Mouse (Mus musculus): Measurements from ENCODE around the gene Pex10.

Pex10 gene

DNA sequence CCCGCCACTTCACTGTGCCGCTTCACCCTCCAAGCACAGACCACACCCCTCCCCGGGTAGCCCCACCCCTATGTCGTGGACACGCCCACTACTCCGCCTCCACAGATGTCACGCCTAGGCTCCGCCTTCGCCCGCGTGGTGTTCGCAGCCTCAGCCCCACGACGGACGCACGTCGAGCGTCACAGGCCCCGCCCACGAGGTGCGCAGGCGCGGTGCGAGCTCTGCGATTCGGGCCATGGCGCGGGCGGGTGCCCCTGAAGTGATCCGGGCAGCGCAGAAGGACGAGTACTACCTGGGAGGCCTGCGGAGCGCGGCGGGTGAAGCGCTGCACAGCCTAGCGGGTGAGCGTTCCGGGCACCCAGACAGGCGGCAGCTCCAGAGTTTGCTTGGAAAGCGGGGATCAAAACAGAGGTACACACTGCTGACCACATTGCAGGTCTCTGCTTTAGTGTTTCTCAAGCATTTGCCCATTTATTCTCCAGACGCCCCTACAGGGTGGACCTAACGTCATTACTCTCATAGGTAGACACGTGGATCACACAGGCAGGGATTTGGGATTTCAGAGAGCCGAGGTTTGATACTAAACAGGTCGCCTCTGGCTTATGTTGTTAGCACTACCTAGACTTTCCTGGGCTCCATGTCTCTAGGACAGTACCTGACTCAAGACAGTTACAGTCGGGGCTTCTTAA is at the start of gene Pex10:
Gene Pex10, plus strand, starts transcription at position 183 of the 689 bp plus-strand sequence.
- peak; percentile 97 for DNase-seq

DNA sequence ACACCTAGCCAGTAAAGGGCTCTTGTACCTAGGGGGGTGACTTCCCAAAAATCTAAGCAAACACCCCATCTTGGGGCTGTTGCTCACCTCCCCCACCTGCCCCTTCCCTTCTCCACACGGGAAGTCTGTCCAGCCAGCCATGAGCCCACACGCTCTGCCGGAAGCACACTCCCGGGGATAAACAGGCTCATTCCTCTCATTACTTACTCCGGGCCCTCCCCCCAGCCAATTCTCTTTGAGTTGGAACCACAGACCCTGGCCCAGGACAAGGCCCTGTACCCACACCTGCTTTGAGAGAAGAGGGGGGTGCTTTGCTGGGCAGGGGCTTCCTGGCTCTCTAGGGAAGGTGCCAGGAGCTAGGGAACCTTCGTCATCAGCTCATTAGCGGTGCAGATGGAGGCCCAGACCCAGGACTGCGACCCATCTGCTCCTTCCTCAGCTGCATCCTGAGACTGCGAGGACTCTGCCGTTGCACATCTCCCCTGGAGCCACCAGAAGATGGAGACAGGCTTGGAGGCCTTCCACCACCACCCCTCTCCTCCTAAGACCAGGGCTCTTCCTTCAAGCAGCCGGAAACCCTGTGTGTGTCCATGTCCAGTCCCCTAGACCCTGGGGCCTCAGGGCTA is 49.5 kb upstream of the Pex10 start:
- DNase-seq, result no peak

DNA sequence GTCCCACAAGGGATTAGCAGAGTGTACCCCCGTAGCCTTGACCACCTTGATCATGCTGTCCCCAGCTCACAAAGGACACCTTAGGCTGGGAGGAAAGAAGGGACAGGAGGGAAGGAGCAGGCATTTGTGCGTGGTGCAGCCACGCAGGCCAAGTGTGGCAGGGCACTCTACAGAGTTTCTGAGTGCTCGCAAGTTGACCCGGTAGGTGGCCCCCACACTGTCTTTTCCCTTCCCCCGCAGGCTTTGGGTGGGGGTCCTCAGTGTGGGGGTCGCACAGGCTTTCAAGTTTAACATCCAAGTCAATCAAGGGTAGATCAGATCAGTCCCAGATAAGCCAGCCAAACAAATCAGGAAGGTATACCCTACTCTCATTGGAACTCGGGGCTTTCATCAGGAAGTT is 48.8 kb upstream of the Pex10 start:
- no peak for DNase-seq

DNA sequence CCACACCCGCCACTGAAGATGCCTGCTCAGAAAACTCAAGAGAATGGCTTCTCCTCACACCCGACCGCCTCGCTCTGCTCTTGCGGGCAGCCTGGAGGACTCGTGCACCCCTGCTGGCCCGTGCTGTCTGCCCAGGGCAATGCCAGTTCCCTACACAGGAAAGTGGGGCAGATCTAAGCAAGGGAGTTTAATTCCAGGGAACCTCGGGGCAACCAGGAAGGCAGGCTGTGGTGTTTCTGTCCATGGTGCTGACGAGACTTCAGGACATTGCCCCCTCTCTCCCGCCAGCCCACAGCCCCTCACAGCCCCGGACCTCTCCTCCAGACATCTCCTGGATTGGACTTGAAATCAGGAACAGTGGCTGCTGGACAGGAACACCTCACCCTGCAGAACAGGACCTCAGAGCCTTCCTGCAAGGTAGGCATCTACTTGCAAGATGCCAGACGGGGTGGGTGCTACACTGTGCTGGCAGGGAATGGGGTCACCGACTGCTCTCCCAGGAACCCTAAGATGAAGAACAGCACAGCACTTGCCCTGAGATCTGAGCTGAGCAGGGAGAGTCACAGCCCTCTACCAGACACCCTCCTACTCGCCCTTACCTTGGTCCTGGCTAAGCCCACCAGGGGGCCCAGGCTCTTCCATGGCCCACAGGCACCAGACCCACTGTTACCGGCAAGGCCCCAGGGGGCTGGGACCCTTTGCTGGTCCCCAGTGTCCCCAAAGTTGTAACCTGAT is 48.0 kb upstream of the Pex10 start:
- DNase-seq, result peak; percentile 55

DNA sequence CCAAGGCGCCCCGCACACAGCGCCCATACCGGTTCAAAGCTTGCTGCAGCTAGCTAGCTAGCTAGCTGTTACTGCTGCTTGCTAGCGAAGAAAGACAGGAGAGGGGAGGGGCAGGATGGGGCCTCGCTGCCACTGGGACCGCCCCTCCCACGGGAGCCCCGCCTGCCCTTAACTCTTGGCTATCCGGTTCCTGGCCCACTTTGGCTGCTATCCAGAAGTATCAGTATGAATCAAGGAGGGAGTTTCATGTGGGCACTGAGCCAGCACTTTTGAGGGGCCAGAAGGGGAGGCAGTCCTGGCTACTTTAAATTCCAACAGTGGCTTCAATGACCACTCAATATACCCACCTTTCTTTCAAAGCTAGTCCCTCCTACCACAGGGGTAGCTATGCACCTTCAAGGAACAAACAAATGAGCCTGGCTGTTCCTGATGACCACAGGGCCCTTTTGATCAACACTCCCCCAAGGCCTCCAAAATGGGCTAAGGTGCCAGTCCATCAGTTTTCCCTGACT is 47.4 kb upstream of the Pex10 start:
- peak; percentile 61 for DNase-seq

DNA sequence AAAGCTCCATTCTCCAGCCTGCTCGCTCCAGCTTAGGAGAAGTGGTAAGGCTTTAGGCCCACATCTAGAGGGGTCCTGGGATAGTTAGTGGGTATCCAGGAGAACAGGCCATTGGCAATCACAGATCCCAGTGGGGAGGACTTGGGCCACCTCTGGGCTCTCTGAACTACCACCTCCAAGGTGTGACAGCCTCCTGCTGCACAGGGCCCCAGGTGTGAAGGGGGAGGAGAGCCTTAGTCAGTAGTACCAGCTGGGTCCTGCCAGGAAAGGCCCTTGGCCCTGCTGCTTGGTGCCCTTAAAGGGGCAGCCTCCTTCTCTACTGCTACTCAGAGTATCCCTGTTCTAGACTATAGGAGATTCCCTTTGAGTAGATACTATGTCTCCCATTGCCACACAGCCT is 46.7 kb upstream of the Pex10 start:
- DNase-seq, result no peak

DNA sequence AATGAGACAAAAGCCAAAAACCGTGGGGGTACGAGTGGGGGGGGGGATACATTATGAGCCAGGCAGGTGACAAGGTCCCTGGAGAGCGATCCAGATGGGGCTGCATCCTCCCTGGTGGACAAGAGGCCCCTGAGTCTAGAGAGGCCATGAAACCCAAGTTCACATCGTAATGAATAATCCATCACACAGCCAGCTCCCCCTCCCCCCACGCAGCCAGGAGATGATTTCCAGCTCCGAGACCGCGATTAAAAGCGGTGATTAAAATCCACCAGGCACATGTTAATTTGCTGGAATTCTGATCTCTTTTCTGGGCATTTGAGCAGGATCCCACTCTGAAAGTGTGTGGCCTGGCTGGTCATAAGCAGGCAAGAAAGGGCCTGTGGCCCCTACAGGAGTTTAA is 46.0 kb upstream of the Pex10 start:
- no peak for DNase-seq

DNA sequence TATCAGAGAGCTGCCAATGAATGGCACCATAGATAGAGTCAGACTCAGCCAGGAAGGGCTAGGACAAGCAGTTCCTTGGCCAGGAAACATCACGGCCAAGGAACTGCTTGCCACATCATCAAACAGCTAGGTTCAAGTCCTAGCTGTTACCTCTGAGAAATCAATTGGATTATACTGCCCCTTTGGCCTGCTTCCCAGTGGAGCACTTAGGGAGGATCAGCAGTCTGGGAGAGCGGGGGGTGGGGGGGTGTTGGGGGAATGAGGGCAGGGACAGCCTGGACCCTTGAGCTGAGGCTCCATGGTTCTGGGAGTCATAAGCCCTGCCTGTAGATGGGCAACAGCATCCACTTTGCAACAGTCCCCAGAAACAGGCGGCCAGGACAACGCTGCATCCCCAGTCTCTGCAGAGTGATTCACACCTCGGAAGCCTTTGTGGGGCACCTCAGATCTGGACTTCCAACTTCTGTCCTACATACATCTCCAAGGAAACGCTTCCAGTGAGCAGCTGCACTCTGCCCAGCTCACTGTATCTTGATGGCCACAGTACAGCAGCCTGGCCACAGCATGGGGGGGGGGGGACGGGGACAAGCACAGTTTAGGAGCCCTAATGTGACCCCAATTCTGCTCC is 44.5 kb upstream of the Pex10 start:
- DNase-seq, result no peak

DNA sequence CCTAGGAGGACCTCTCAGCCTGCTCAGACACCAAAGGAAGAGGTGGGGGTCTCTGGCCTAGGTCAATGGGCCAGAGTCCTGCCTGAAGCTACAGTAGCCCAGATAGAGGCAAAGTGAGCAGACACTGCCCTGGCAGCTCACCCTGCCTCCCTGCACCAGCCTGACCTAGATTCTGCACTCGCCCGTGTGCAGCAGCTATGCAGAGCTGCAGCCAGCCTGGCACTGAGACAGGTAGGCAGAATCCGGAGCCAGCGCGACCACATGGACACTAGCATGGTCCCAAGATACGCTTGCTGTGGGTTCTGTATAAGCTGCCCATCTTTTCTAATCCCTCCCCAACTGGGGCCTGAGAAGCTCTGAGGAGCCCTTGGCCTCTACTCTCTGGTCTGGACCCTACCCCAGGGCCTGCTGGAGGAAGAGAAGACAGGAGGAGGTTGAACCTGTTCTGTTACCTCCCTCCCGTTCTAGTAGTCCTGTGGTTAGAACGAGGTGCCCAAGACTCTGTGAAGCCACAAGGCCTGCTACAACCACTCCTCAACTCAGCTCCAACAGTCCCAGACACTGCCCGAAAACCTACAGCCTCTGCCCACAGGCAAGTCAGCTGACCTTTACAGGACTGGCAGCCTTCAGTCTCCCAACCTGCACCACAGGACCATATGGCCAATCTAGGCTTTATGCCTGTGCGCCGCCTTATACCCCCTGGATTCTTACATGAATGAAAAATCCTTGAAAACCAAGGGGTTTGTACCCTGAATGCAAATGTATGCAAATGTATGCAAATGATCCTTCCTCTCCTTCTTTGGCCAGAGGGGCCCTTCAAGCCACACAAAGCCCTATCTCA is 42.4 kb upstream of the Pex10 start:
- DNase-seq, result no peak

DNA sequence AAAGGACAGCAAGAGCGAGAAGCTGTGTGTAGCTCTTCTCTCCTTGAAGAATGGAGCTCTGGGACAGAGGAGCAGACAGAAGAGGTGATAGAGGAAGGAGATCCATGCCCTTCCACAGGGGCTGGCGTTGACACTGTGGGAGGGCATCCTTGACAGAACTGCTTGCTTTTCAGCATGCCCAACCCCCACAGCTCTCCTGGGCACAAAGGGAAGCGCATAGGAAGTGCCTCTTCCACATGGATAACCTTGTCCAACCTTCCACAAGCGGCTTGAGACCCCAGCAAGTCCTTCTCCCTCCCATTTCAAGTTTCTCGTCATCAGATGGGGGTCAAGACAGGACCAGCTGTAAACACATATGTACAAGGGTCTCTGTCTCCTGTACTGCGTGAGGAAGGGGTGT is 33.7 kb upstream of the Pex10 start:
- DNase-seq, result no peak

DNA sequence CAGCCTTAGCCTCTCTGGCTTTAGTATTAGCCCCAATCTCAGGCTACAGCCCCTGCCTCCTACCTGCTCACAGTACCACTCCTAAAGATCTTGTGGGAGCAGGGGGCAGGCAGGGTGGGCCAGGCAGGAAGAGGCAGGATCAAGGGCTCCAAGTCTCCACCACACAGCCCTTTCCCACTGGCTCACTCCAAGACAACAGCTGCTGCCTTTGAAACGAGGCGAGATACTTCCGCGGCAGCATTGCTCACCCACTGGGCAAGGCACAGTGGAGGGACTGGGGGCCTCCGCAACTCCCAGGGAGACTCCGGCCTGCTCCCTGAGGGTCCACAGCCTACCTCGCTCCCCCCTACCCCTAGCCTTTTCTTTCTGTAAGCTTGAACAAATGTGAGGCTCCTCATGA is 32.6 kb upstream of the Pex10 start:
- DNase-seq, result no peak

DNA sequence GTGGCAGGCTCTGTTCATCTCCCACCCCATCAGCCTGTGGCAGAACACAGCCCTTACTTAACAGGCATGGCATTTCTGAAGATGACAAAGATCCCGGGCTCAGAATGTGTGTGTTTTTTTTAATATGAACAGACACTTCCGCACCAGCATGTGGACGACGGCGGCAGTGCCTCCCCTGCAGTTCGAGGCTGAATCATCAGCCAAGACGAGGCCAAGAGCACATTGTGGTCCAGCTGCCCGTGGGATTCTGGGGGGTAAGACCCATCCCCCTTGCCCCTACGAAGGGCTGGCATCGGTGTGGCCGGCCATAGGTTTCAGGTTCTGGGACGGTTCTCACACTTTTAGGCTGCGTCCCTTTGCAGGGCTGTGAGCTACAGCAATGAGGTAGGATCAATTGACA is 32.0 kb upstream of the Pex10 start:
- no peak for DNase-seq

DNA sequence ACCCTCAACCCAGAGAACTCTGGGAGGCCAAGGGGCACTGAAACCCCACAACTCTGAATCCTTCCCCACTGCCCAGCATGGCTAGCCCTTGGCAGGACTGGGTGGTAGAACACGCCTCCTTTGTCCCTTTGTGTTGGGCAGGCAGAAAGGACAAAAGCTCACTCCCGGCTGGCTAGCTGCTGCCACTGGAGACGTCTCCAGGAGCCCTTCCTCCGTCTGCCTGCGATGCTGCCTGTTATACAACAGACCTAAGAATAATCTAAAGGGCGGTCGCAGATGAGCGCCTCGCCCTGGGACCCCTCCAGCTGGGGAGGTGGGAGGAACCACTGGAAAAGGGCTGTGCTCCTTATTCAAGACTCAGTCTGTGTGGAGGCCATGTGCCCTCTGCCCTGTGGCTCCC is 26.6 kb upstream of the Pex10 start:
- no peak for DNase-seq

DNA sequence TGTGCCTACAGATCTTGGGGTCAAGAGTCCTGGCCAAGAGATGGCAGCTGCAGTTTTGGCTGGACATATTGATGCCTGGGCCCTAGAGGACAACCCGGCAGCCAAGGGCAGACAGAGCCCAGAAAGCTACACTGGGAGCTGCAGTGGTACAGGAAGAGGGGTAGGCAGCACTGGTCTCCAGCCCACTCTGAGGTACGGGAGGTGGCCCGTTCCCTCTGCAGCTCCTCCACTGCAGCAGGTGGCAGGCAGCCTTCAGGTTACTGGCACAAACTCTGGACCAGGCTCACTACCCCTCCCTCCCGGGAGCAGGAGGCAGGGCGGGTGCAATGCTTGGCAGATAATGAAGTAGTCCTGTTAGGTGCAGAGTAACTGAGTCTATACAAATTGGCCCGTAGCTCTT is 26.1 kb upstream of the Pex10 start:
- DNase-seq, result no peak

DNA sequence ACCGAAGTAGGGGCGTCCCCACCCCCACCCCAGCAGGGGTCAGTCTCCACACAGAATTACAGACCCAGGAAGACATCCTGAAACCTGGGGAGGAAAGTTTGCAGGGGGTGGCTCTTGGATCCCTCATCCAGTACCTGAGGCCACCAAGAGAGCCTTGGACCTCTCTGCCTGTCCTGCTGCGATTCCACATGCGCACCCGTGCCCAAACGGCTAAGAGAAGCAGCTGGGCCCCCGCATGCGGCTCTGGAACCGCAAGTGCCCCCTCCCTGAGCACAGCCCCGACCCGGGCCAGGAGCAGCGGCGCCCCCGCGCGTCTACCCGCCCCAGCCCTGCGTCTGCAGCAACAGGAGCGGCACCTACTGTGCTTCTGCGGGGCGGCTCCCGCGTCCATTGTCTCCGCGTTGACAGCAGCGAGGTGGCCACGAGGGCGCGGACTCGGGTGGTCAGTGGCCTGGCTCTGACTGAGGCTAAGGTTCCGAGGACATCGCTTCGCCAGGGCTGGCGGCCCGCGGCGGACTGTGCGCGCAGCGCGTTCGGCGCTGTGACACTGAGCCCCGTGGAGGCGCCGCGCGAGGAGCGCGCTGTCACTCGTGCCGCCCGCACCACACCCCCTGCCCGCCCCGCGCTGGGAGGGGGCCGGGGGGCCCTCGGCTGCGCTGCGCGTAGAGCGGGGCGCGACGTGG is 24.1 kb upstream of the Pex10 start:
- no peak for DNase-seq

DNA sequence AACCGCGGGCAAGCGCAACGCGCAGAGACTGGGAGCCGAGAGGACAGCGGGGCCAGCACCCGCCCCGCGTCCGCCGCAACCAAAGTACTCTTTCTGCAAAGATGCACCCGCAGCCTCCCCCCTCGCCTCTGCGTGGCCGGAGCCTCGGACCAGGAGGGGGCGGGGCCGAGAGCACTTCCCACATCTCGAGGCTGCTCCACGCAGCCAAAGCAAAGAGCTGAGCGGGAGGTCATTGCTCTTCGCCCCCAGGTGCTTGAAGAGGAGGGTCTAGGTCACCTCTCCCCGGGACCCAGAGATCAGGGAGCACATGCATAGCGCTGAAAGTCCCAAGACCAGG is 23.6 kb upstream of the Pex10 start:
- DNase-seq, result no peak

DNA sequence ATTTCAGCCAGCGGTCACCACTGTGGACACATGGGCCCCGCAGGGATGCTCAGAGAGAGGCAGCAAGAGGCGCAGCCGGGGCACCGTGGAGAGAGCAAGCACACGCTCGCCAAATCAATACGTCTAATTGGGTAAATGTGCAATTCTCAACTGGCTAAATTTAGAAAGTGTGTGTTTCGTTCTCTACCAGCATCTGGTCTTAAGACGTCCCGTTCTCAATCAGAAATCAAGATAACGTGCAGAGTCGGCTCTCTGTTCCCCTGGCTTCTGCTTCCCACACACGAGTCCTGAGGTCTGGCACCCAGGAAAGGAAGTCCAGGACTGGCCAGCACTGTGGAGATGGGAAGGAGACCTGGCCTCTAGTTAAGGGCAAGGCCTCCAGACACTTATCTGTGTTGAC is 20.2 kb upstream of the Pex10 start:
- no peak for DNase-seq

DNA sequence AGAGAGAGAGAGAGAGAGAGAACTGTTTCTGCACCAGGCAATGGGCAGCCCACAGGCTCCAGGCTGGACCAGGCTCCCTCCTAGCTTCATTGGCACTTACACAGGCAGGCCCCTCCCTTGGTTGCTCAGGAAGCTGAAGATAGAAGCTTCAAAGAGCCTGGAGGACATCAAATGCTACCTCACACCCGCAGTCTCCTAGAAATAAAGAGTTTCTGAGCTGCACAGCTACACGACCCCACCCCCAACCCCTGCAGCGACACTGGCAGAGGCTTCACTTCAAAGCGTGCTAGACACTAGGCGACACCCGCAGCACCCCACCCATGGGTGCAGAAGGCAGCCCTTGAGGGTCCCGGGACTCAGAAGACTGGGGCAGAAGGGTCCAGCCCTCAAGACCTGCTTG is 16.7 kb upstream of the Pex10 start:
- no peak for DNase-seq

DNA sequence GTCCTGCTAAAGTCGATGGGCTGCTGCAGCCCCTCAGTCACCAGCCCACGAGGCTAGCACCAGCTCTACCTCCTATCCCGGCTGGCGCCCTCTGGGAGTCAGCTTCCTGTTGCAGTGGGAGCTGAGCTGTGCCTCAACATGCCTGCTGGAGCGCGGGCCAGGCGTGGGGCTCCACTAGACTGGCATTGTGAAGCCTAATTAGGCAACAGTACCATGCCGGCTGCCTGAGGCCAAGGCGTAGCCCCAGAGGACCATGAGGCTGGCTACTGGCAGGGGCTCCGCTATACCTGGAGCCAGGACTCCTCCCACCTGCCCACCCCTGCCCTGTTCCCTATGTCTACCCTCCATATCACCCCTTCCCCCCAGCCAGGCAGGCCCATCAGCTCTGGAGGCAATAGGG is 10.1 kb upstream of the Pex10 start, which contains the start of gene Plch2:
Gene Plch2, minus strand, starts transcription at position 61 of the 400 bp plus-strand sequence.
- no peak for DNase-seq

DNA sequence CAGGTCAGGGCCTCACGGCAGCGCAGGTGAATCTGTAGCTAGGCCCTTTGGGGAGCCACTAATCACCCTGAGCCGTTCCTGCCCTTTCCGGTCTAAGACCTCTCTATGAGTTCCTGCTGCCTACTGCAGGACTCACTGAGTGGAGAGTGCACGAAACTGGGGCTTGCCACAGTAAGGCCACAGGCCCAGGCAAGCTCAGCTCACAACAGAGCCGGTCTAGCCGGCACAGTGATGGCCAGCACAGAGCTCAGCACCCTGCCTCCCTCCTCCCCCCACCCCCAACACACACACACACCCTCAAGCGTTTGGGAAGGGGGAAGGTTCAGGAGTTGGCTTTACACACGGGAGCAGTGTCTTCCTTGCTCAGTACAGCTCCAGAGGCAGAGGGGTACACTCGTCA is 8.5 kb upstream of the Pex10 start:
- DNase-seq, result no peak

DNA sequence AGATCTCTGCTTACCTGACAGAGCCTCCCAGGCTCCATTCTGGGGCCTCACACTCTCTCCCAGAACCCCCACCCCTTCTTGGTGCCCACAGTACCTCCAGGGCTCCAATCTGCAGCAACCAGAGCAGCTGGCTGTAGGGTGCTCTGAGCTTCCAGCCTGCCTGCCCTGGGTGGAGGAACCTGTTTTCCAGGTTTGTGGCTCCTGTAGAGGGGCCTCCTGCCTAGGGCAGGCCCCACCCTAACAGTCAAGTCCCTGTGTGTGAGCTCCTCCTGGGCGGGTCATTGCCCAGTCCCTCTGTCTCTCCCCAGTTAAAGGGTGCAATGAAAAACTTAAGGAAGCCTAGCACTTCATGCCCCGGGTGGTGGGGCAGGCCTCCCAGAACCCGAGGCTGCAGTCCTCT is 2.9 kb upstream of the Pex10 start:
- DNase-seq, result peak; percentile 53

DNA sequence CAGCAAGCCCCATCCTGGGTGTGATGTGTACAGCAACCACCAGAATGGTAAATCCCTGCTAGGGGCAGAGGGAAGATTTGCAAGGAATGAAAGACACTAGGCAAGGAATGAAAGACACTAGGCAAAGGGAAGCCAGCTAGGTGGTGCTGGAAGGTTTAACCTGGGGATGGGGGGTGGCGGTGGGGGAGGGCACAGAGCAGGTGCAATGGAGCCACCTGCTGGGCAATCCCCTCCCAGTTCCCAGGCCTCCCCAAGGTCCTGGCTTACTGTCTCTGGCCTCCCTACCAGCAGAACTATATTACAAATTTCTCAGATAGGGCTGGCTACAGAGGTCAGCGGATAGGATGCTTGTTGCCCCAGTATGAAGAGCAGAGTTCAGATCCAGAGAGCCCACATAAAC is 2.3 kb upstream of the Pex10 start:
- no peak for DNase-seq

Measured in lung, postnatal 14 days (tissue).